Mouse (Mus musculus) testis, postnatal 10 days (tissue): ENCODE results near the gene Olfr49.
A peak's percentile ranks its signal among the peaks of the same experiment; 100 is the strongest.

Experiments used
- DNase-seq: peaks from one replicate; pipeline ENCODE4 v3.0.0; 2021; ENCODE audit warnings: low spot score

The Olfr49 gene

GRCm38 (mm10) chr14:54284839-54285238 lies at the start of gene Olfr49:
TSS of gene Olfr49 (minus strand) at chr14:54284939.
- no peak for DNase-seq

- DNase-seq: peak; percentile 81
Measured at GRCm38 (mm10) chr14:54333452-54334189, 48.9 kb upstream of the Olfr49 start.

GRCm38 (mm10) chr14:54332176-54333074 lies 47.7 kb upstream of the Olfr49 start:
- no peak for DNase-seq

- DNase-seq: no peak
Measured at GRCm38 (mm10) chr14:54331178-54331577, 46.4 kb upstream of the Olfr49 start.

- peak; percentile 54 for DNase-seq
Measured at GRCm38 (mm10) chr14:54329201-54329600, 44.5 kb upstream of the Olfr49 start.

GRCm38 (mm10) chr14:54328548-54328947 lies 43.8 kb upstream of the Olfr49 start:
- no peak for DNase-seq

GRCm38 (mm10) chr14:54324486-54324885 lies 39.7 kb upstream of the Olfr49 start:
- no peak for DNase-seq

GRCm38 (mm10) chr14:54321556-54322376 lies 37.0 kb upstream of the Olfr49 start:
- no peak for DNase-seq

GRCm38 (mm10) chr14:54311763-54312162 lies 27.0 kb upstream of the Olfr49 start:
- DNase-seq: no peak

- DNase-seq: no peak
Measured at GRCm38 (mm10) chr14:54300676-54301075, 15.9 kb upstream of the Olfr49 start.

GRCm38 (mm10) chr14:54300136-54300535 lies 15.4 kb upstream of the Olfr49 start:
- DNase-seq: no peak

GRCm38 (mm10) chr14:54276446-54276845 lies 8.3 kb downstream of the Olfr49 start:
- no peak for DNase-seq

- DNase-seq: no peak
Measured at GRCm38 (mm10) chr14:54272696-54273095, 12.0 kb downstream of the Olfr49 start.

- no peak for DNase-seq
Measured at GRCm38 (mm10) chr14:54271976-54272606, 12.6 kb downstream of the Olfr49 start.

GRCm38 (mm10) chr14:54270413-54270812 lies 14.3 kb downstream of the Olfr49 start:
- no peak for DNase-seq

- DNase-seq: no peak
Measured at GRCm38 (mm10) chr14:54269566-54269965, 15.2 kb downstream of the Olfr49 start.

- DNase-seq: no peak
Measured at GRCm38 (mm10) chr14:54267966-54268365, 16.8 kb downstream of the Olfr49 start.

GRCm38 (mm10) chr14:54265951-54266350 lies 18.8 kb downstream of the Olfr49 start:
- DNase-seq: no peak

GRCm38 (mm10) chr14:54265093-54265492 lies 19.6 kb downstream of the Olfr49 start:
- no peak for DNase-seq

GRCm38 (mm10) chr14:54264231-54264630 lies 20.5 kb downstream of the Olfr49 start:
- no peak for DNase-seq

GRCm38 (mm10) chr14:54263099-54263498 lies 21.6 kb downstream of the Olfr49 start:
- DNase-seq: no peak

- no peak for DNase-seq
Measured at GRCm38 (mm10) chr14:54262622-54263021, 22.1 kb downstream of the Olfr49 start.
